Mouse (Mus musculus) urinary bladder, adult 18-20 months (tissue): Measurements from ENCODE around the gene Ces1a.

Experiments used
- DNase-seq, 2 experiments: peaks; one replicate each; pipeline ENCODE4 v3.0.0; 2022; ENCODE audit warnings: low spot score in 2 of 2, mixed read lengths in 2 of 2

Gene Ces1a

GRCm38 (mm10) chr8:93048092-93048491, at the start of gene Ces1a:
Gene Ces1a, minus strand, starts transcription at chr8:93048192.
- no peak for DNase-seq

GRCm38 (mm10) chr8:93095376-93095775, 47.4 kb upstream of the Ces1a start:
- DNase-seq: peak in 1 of 2 experiments; percentile 7

DNA sequence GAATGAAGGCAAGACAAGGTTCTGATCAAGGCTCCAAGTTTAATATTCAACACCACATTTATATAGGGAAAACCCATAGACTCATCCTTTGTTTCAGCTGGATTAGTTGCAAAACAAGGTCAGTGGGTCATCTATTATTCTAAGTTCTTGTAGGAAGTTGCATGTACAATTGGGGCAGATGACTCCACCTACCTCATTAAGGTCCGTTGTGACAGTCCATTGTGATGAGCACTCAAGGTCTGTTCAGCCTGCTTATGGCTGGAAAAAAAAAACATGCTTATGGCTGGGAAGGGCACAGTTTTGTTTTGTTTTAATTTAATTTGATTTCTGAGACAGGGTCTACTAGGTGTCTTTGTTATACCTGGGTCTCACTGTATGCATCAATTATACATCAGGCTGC, 43.3 kb upstream of the Ces1a start:
- no peak for DNase-seq

- no peak for DNase-seq
Observed at GRCm38 (mm10) chr8:93088686-93089122, 40.7 kb upstream of the Ces1a start.

GRCm38 (mm10) chr8:93088193-93088592, 40.2 kb upstream of the Ces1a start:
- DNase-seq: no peak

GRCm38 (mm10) chr8:93079887-93080286, 31.9 kb upstream of the Ces1a start, which contains the start of gene Ces1b:
Gene Ces1b, minus strand, starts transcription at chr8:93080017.
- DNase-seq: no peak

DNA sequence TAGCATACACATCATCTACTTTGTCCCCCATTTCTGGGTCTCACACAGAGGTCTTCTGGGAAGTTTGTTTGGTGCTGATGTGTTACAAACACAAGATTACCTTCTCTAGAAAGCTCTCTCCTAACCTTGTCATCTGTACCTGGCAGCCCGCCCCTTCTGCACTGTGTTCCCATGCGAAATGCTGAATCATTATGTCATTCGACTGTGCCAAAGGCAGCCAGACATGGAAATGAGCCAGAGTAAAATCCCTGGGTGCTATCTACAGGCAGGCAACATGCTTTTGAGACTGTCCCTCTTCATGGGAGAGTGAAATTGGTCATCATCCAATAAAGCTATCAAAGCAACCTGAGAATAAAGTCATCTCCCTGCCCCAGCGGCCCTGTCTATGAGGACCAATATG, 27.3 kb upstream of the Ces1a start:
- no peak for DNase-seq

DNA sequence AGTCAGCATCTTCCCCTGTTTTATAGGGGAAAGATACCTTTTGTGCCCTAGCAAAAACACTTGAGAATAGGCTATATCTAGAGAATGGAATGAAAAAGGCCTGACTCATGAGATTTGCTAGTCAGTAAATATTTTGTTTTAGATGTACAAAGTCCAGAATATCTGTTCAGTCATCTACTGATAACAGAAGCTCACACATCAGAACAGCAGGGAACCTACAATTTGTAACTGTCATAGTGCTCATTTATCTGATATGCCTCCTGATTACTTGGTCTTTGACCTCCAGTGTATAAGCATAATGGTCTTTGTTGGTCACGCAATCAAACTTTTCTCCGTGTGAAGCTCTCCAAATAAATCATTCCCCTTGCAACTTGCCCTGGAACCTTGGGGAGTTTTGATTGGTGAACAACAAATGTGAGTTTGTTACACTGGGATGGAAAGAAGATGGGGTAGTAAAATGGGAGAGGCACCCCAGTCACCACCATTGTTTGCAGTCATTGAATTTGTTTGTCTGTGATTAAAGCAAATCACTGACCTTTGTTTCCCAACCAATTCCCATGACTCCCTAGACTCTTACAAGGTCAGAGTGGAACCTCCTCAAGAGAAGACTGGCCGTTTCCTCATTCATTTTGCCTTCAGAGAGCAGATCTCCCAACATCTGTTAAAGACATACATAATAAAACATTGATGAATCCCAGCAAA, 15.6 kb upstream of the Ces1a start:
- no peak for DNase-seq

DNA sequence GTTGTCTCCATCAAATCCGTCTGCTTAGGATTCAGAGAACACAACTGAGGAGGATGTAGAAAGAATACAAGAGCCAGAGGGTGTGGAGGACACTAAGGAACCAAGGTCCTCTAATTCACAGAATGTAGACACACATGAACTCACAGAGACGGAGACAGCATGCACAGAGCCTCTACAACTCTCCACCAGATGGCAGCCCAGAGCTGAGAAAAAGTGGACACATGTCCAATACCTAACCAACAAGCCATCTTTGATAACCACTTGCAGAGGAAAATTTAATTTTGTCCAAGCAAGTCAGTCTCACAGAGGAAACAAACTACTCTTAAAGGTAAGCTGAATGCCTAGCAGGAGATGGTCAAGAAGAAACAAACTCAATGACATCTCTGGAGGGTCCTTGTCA, 11.2 kb upstream of the Ces1a start:
- peak; percentile 11 to 53 for DNase-seq

DNA sequence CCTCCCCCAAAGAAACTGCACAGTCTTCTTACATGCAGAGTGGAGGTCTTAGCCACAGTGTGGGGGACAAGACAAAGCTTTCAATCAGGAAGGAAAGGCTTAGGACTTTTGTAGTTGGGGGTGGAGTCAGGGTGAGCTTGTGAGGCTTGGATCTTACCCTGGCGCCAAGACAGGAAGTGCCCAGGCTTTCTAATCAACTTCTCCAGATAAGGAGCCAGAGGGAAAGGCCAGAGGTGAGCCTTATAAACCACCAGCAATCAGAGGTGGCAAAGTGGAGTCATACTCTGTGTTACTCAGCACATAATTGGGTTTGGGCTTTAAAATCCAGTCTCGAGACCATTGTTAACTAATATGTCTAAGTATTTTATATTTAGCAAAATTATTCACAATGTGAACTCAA, 7.2 kb upstream of the Ces1a start:
- no peak for DNase-seq

- no peak for DNase-seq
Observed at GRCm38 (mm10) chr8:93048510-93049416, 771 bp upstream of the Ces1a start.

GRCm38 (mm10) chr8:93043083-93043482, 4.9 kb downstream of the Ces1a start:
- no peak for DNase-seq

- DNase-seq: no peak
Observed at GRCm38 (mm10) chr8:93040776-93041567, 7.0 kb downstream of the Ces1a start.

- no peak for DNase-seq
Observed at GRCm38 (mm10) chr8:93040256-93040655, 7.7 kb downstream of the Ces1a start.

GRCm38 (mm10) chr8:93038831-93039230, 9.2 kb downstream of the Ces1a start:
- no peak for DNase-seq

GRCm38 (mm10) chr8:93030664-93031063, 17.3 kb downstream of the Ces1a start:
- DNase-seq: no peak

DNA sequence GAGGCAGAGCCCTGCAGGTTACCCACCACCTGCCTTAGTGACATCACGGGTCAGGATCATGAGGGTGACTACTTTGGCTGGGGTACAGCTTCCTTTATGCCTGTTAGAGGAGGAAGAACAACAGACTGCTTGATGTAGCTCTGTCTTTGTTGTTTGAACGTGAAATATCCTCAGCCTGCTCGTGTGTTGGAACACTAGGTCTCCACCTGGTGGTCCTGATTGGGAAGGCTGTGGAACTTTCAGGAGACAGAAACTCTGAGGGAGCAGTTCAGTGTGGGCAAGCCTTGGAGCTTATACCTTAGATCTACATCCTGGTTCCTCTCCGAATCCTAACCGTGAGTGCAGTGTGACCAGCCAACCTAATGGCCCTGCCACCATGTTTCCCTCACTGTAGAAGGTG, 26.3 kb downstream of the Ces1a start:
- no peak for DNase-seq

GRCm38 (mm10) chr8:93014300-93014699, 33.7 kb downstream of the Ces1a start:
- no peak for DNase-seq

DNA sequence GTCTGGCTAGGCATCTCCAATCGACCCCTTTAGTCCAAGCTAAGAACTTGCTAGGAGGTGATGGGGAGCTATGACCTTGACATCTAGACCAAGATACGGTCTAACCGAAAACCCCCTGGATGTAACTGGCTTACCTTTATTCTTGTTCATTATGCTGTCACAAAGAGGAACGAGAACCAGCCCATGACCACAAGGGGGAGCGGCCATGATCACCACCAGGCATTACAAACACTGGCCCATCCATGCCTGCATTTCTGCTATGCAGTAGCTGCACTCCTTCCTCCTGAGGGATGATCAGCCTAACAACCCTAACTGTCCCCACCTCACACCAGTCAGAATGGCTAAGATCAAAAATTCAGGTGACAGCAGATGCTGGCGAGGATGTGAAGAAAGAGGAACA, 35.8 kb downstream of the Ces1a start:
- DNase-seq: no peak

DNA sequence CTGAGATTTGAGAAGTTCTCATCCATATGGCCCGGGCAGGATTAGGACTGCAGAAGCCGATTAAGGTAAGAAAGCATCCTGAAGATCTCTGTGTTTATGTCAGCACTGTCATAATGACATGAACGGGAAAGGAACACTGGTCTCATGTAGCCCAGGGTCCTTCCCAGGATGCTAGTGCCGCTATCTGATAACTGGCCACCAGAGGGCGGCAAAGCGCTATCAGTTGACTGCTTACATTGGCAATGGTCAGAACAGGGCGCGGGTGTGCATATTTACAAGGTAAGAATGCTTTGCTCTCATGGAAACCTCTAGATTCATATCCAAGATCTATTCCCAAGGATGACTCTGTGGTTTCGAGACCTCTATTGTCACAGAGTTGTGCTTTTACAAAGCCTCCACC, 36.6 kb downstream of the Ces1a start:
- DNase-seq: peak; percentile 58 to 81

DNA sequence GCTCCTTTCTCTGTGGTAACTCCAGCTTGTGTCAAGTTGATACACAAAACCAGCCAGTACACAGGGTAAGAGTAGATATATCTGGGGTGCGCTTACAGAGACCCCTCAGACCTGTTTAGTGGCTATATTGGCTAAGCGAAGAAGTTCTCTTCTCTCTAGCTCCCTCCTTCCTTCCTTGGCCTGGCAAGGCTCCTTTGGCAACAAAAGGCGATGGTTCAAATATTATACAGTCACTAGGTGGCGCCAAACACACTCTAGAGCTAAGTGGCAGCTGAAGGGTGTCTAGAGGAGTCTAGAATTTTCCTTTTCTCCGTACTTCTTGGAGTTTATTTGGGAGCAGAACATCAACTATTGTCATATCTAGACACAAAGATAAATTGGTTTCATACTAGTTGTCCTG, 37.7 kb downstream of the Ces1a start:
- no peak for DNase-seq

DNA sequence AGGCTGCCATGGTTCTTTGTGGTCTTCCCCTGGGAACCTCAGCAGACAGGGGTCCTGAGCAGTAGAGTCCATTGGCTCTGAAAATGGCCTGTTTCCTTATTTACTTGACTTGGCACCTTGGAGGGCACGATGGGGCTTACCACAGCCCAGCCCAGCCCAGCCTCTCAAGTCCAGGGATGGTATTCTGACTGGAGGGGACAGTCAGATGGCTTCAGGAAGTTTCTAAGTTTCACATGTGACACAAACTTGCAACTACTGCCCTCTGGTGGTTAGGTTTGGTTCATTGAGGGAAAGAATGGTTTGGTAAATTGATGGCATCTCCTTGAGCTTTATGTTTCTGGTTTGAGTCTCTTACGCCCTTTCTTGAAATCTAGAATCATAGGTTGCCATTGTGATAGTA, 49.4 kb downstream of the Ces1a start:
- DNase-seq: peak in 1 of 2 experiments; percentile 16
